Mouse (Mus musculus): ENCODE measurements around the gene Larp4b. TPM values are rescaled to one million over a fixed set of nuclear protein-coding genes. Genes with fewer than 3 reads are reported as not detected.

Larp4b gene
- polyA plus RNA-seq, 1 experiment = 10.6 TPM

DNA sequence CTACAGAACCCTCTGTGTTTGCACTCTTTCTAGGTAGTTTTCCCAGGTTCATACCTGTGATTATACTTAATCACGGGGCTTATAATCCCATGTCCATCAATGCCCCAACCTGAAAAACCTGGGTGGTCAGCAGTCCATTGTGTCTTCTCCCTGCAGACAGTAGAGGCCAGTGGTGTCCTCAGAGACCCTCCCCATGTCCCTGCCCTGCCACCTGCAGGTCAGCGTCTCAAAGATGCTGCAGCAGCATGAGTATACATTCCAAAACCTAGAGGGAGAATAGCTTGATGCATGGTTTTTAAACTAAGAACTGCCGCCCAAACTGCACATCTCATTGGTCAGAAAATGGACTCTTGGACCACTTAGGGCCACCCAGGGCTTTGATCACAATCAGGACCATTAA, 85.0 kb downstream of the Larp4b start:
- H3K36me3 ChIP-seq (ENCODE audit: control insufficient read depth, insufficient read depth, low read length) = no peaks in the 10 kb centered on the region
- peaks cover 2% of the 10 kb centered on the region for H3K4me1 ChIP-seq (ENCODE audit: control insufficient read depth, insufficient read depth, low read length)
- no peak overlapping the region for H3K4me3 ChIP-seq (ENCODE audit: control insufficient read depth, low read depth, low read length)
- H3K27me3 ChIP-seq (ENCODE audit: control insufficient read depth, insufficient read depth, low read length) = no peaks in the 10 kb centered on the region
- TF ChIP-seq CTCF (IDR thresholded peaks at IDR 0.05; ENCODE audit: control insufficient read depth, insufficient read depth, insufficient replicate concordance, low read depth, low read length) (no peak), POLR2A (IDR thresholded peaks at IDR 0.05; ENCODE audit: control insufficient read depth, low read depth, low read length) (no peak)
- no peak overlapping the region for H3K27ac ChIP-seq (ENCODE audit: control insufficient read depth, insufficient read depth, low read depth, low read length)

DNA sequence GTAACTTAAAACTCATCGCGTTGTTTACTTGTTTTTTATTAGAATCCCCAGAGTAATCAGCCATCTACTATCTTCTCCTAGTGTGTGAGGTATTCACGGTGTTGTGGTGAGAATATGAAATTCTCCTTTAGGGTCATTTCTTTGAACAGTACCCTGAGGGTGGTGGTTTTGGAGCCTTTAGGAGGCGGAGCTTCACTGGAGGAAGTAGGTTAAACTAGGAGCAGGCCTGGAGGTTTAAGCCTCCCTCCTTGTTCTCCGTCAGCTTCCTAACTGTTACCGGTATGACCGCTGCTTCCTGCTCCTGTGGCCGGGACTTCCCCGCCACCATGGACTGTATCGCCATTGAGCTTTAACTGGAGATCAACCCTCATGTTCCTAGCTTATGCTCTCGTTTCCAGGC, 86.5 kb downstream of the Larp4b start:
- no peak for TF ChIP-seq POLR2A (IDR thresholded peaks at IDR 0.05; ENCODE audit: control insufficient read depth, low read depth, low read length)
- no peak for TF ChIP-seq CTCF (IDR thresholded peaks at IDR 0.05; ENCODE audit: control insufficient read depth, insufficient read depth, insufficient replicate concordance, low read depth, low read length)
- peaks cover 2% of the 10 kb centered on the region for H3K4me1 ChIP-seq (ENCODE audit: control insufficient read depth, insufficient read depth, low read length)
- no peak overlapping the region for H3K27ac ChIP-seq (ENCODE audit: control insufficient read depth, insufficient read depth, low read depth, low read length)
- no peaks in the 10 kb centered on the region for H3K27me3 ChIP-seq (ENCODE audit: control insufficient read depth, insufficient read depth, low read length)
- H3K4me3 ChIP-seq (ENCODE audit: control insufficient read depth, low read depth, low read length) = no peak overlapping the region
- H3K36me3 ChIP-seq (ENCODE audit: control insufficient read depth, insufficient read depth, low read length) = no peaks in the 10 kb centered on the region

DNA sequence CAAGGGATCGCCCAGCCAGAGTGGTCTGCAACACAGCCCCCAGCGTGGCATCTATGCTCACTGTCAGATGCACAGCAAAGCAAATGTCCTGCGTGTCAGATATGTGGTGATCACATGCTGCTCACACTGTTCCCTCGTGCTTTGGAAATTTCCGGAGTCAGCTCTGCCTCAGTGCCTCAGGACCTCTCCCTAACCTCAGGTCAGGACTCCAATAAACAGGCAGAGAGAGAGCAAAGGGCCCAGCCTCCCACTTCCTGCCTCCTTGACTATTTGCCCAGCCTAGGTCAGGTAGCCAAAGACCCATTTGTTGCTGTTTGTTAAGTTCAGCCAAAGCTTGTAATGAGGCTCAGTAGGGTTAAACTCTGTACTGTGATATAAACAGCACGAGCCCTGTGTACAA, 87.4 kb downstream of the Larp4b start:
- H3K27ac ChIP-seq (ENCODE audit: control insufficient read depth, insufficient read depth, low read depth, low read length) = no peak overlapping the region
- H3K27me3 ChIP-seq (ENCODE audit: control insufficient read depth, insufficient read depth, low read length) = no peaks in the 10 kb centered on the region
- TF ChIP-seq POLR2A (IDR thresholded peaks at IDR 0.05; ENCODE audit: control insufficient read depth, low read depth, low read length) (no peak), CTCF (IDR thresholded peaks at IDR 0.05; ENCODE audit: control insufficient read depth, insufficient read depth, insufficient replicate concordance, low read depth, low read length) (no peak)
- H3K36me3 ChIP-seq (ENCODE audit: control insufficient read depth, insufficient read depth, low read length) = no peaks in the 10 kb centered on the region
- peaks cover 2% of the 10 kb centered on the region for H3K4me1 ChIP-seq (ENCODE audit: control insufficient read depth, insufficient read depth, low read length)
- H3K4me3 ChIP-seq (ENCODE audit: control insufficient read depth, low read depth, low read length) = no peak overlapping the region

DNA sequence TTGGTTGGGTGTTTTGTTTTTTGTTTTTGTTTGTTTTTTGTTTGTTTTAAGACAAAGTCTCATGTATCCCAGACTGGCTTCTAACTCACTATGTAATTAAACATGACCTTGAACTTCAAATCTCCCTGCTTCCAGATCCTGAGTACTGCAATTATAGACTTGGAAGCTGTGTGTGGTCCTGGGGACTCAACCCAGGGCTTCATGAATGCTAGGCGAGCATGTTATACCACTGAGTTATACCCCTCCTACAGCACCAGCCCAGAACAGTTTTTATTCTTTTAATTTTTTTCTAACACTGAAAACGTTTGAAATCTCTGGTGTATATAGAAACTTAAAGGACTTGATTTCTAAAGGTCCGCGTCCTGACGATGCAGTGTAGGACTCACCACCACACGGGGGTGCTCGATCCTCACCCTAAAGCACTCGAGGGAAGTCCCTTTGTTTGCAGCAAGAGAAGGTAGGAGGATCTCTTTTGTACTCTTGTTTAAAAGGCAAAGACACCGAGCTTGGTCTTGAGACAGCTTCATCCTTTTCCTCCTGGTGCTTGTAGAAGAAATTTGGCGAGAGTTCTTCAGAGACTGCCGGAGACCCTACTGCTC, 88.1 kb downstream of the Larp4b start:
- Histone ChIP-seq H3K36me3 (ENCODE audit: control insufficient read depth, insufficient read depth, low read length) (no peaks in the 10 kb centered on the region), H3K4me3 (ENCODE audit: control insufficient read depth, low read depth, low read length) (no peak overlapping the region), H3K27ac (ENCODE audit: control insufficient read depth, insufficient read depth, low read depth, low read length) (no peak overlapping the region), H3K4me1 (ENCODE audit: control insufficient read depth, insufficient read depth, low read length) (peaks cover 2% of the 10 kb centered on the region), H3K27me3 (ENCODE audit: control insufficient read depth, insufficient read depth, low read length) (no peaks in the 10 kb centered on the region)
- TF ChIP-seq POLR2A (IDR thresholded peaks at IDR 0.05; ENCODE audit: control insufficient read depth, low read depth, low read length) = no peak
- TF ChIP-seq CTCF (IDR thresholded peaks at IDR 0.05; ENCODE audit: control insufficient read depth, insufficient read depth, insufficient replicate concordance, low read depth, low read length) = peak; percentile 52; the same call in 1 of the 2 replicates

DNA sequence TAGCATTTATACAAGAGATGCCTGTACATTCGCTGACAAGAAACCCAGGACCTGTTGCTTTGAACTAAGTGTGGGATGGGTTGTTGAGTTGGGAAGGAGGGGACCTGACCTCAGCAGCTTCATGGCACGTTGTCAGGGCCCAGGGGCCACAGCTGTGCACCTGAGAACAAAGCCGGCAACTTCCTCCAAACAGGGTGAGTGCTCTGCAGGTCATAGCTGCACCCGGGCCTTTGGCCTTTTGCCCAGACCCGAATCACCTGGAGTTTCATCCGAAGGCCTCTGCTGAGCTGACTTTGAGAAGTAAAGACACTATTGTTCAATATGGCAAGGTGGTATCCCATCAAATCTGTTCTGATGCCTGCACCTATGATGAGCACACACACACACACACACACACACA, 90.6 kb downstream of the Larp4b start:
- Histone ChIP-seq H3K27me3 (ENCODE audit: control insufficient read depth, insufficient read depth, low read length) (no peaks in the 10 kb centered on the region), H3K36me3 (ENCODE audit: control insufficient read depth, insufficient read depth, low read length) (no peaks in the 10 kb centered on the region), H3K27ac (ENCODE audit: control insufficient read depth, insufficient read depth, low read depth, low read length) (no peak overlapping the region), H3K4me1 (ENCODE audit: control insufficient read depth, insufficient read depth, low read length) (peaks cover 2% of the 10 kb centered on the region), H3K4me3 (ENCODE audit: control insufficient read depth, low read depth, low read length) (no peak overlapping the region)
- TF ChIP-seq CTCF (IDR thresholded peaks at IDR 0.05; ENCODE audit: control insufficient read depth, insufficient read depth, insufficient replicate concordance, low read depth, low read length) (no peak), POLR2A (IDR thresholded peaks at IDR 0.05; ENCODE audit: control insufficient read depth, low read depth, low read length) (no peak)

DNA sequence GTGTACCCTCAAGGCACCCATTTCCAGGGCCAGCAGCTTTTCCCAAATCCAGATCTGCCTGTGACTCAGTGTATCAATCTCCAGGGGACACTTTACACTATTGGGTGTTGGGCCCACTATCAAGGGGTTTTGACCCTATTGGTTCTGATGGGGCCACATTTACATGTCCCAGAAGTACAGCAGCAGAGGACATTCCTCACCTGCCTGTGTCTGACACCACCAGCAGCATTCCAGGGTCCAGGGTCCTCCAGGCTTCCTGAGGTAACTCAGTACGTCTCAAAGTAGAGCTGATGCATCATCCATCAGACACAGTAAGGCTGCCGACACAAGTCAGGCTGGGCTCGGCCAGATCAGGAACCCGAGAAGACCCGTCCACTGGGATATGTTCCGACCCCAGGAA, 91.0 kb downstream of the Larp4b start:
- peaks cover 2% of the 10 kb centered on the region for H3K4me1 ChIP-seq (ENCODE audit: control insufficient read depth, insufficient read depth, low read length)
- TF ChIP-seq POLR2A (IDR thresholded peaks at IDR 0.05; ENCODE audit: control insufficient read depth, low read depth, low read length) = no peak
- no peak for TF ChIP-seq CTCF (IDR thresholded peaks at IDR 0.05; ENCODE audit: control insufficient read depth, insufficient read depth, insufficient replicate concordance, low read depth, low read length)
- no peak overlapping the region for H3K27ac ChIP-seq (ENCODE audit: control insufficient read depth, insufficient read depth, low read depth, low read length)
- no peaks in the 10 kb centered on the region for H3K27me3 ChIP-seq (ENCODE audit: control insufficient read depth, insufficient read depth, low read length)
- H3K36me3 ChIP-seq (ENCODE audit: control insufficient read depth, insufficient read depth, low read length) = no peaks in the 10 kb centered on the region
- H3K4me3 ChIP-seq (ENCODE audit: control insufficient read depth, low read depth, low read length) = no peak overlapping the region

DNA sequence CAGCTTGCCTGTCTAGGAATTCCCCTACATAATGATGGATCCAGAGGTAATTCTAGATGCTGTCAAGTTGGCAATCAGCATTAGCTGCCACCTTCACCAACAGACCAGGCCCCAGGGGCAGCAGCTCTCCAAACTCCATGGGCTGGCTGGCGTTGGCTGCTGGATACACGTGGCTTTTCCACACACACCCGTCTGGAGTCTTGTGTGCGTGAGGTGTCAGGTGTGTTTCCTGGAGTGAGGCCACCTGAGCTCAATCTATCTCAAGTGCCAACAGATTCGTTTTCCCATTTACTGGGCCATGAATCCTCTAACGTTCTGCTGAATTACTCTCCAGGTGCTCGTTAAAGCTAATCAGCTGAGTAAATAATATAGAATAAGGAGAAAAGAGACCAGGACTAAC, 93.5 kb downstream of the Larp4b start:
- Histone ChIP-seq H3K4me3 (ENCODE audit: control insufficient read depth, low read depth, low read length) (no peak overlapping the region), H3K27ac (ENCODE audit: control insufficient read depth, insufficient read depth, low read depth, low read length) (no peak overlapping the region), H3K36me3 (ENCODE audit: control insufficient read depth, insufficient read depth, low read length) (no peaks in the 10 kb centered on the region), H3K27me3 (ENCODE audit: control insufficient read depth, insufficient read depth, low read length) (no peaks in the 10 kb centered on the region), H3K4me1 (ENCODE audit: control insufficient read depth, insufficient read depth, low read length) (no peaks in the 10 kb centered on the region)
- no peak for TF ChIP-seq POLR2A (IDR thresholded peaks at IDR 0.05; ENCODE audit: control insufficient read depth, low read depth, low read length)
- no peak for TF ChIP-seq CTCF (IDR thresholded peaks at IDR 0.05; ENCODE audit: control insufficient read depth, insufficient read depth, insufficient replicate concordance, low read depth, low read length)

Measured in testis, adult 2 months (tissue).